Mouse (Mus musculus) limb, embryonic 11.5 days (tissue): ENCODE measurements around the gene Fam213a. TPM values are rescaled to one million over a fixed set of nuclear protein-coding genes. Genes with fewer than 3 reads are reported as not detected.
A peak's percentile ranks its signal among the peaks of the same experiment; 100 is the strongest.

Source experiments
- ATAC-seq: fragments of 200-750 bp; cut with Nextera tagmentation; 2 replicates; pipeline ENCODE4 v1.8.0; 2017; ENCODE audit warnings: low read depth; ENCODE audit not compliant: insufficient number of reproducible peaks, low FRiP score, low TSS enrichment
- DNase-seq: peaks from one replicate; pipeline ENCODE4 v3.0.0-alpha.2; 2015; ENCODE audit warnings: low spot score
- H3K27ac ChIP-seq: fragments of 300-500 bp; sonication (generic); replicated peaks from 2 replicates; pipeline ENCODE4 v1.5.1; 2014; ENCODE audit warnings: low read depth, mild to moderate bottlenecking, low read length
- H3K27me3 ChIP-seq: fragments of 300-500 bp; sonication (generic); 2 replicates; pipeline ENCODE4 v1.6.1; 2014; ENCODE audit warnings: mild to moderate bottlenecking, low read length, mixed read lengths; ENCODE audit not compliant: control insufficient read depth, insufficient read depth
- H3K36me3 ChIP-seq: fragments of 300-500 bp; sonication (generic); 2 replicates; pipeline ENCODE4 v1.6.1; 2014; ENCODE audit warnings: mild to moderate bottlenecking, low read length, moderate library complexity, mixed read lengths; ENCODE audit not compliant: control insufficient read depth, insufficient read depth
- H3K4me1 ChIP-seq: fragments of 300-500 bp; sonication (generic); 2 replicates; pipeline ENCODE4 v1.6.1; 2014; ENCODE audit warnings: low read length, mixed read lengths; ENCODE audit not compliant: control insufficient read depth, insufficient read depth
- H3K4me2 ChIP-seq: fragments of 300-500 bp; sonication (generic); 2 replicates; pipeline ENCODE4 v1.6.1; 2014; ENCODE audit warnings: low read depth, mild to moderate bottlenecking, moderate library complexity; ENCODE audit not compliant: severe bottlenecking
- H3K4me3 ChIP-seq: fragments of 300-500 bp; sonication (generic); 2 replicates; pipeline ENCODE4 v1.5.1; 2014; ENCODE audit warnings: low read depth, low read length
- H3K9ac ChIP-seq: fragments of 300-500 bp; sonication (generic); 2 replicates; pipeline ENCODE4 v1.6.1; 2014; ENCODE audit warnings: mild to moderate bottlenecking, low read length
- H3K9me3 ChIP-seq: fragments of 300-500 bp; sonication (generic); 2 replicates; pipeline ENCODE4 v1.6.1; 2016; ENCODE audit warnings: low read length; ENCODE audit not compliant: control insufficient read depth
- WGBS: fragments of 180-500 bp; shearing (Covaris S2); extraction: QIAGEN DNeasy Blood & Tissue Kit; methylation state at CpG from one replicate; pipeline ENCODE4 v1.1.7; 2014; 5-methylcytosine and 5-hydroxymethylcytosine counted together
- polyA plus RNA-seq: library from polyadenylated mRNA; unstranded; fragments of >200 nt; fragmentation: Nextera tagmentation; extraction: Ambion mirVana; gene quantifications from 2 replicates; pipeline ENCODE4 v1.2.1, GENCODE M21; 2014

Gene Fam213a
- polyA plus RNA-seq, 1 experiment from 2014 or later: 38.1 TPM

DNA sequence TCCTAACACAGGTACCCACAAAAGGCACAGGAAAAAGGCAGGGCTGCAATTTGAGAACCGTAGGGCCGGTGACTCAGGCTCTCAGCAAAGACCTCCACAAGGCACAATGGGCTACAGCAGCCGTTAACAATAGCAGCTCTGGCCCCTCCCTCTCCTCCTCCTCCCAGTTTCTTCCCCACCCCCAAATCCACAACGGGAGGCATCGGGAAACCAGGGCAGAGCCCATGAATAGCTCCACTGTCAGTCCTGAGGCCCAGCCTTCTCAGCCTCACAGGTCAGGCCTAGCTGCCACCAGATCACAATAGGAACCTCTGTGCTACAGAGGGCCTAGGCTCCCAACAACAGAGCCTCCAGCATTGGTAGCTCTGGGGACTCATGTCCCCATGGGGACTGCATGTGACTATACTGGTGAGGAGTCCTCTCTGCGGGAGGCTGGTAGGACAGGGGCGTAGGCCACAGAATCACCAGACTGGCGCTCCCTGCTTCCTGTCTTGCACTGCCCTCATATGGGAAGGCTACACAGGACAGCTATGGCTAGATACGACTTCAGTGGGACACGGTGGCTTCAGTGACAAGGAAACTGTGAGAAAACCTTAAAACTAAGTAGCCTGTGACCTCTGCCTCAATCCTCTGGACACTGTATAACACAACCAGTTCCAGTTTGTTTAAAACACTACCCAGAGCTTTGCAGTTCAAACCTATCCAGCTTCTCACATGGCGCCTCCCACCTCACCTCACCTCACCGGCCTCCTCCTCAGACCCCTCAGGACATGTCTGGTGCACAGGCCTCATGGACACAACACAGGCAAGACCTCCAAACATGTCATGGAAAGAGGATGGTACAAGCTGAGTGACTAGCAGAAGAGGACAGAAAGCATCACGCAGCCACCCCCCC lies 57.1 kb downstream of the Fam213a start:
- no peaks in the 10 kb centered on the region for H3K9me3 ChIP-seq
- WGBS: 36% methylated on average over 13 of the region's 13 CpGs
- no peaks in the 10 kb centered on the region for H3K27me3 ChIP-seq
- no peaks in the 10 kb centered on the region for H3K36me3 ChIP-seq
- H3K9ac ChIP-seq: peak overlapping the region; percentile 0; the same call in 1 of the 2 replicates
- H3K4me1 ChIP-seq: peaks cover 56% of the 10 kb centered on the region
- H3K4me2 ChIP-seq: peak overlapping the region; percentile 11; the same call in 1 of the 2 replicates
- H3K27ac ChIP-seq: peak overlapping the region; percentile 86
- no peak overlapping the region for H3K4me3 ChIP-seq
- DNase-seq: peak; percentile 74
- ATAC-seq: peak; percentile 80

DNA sequence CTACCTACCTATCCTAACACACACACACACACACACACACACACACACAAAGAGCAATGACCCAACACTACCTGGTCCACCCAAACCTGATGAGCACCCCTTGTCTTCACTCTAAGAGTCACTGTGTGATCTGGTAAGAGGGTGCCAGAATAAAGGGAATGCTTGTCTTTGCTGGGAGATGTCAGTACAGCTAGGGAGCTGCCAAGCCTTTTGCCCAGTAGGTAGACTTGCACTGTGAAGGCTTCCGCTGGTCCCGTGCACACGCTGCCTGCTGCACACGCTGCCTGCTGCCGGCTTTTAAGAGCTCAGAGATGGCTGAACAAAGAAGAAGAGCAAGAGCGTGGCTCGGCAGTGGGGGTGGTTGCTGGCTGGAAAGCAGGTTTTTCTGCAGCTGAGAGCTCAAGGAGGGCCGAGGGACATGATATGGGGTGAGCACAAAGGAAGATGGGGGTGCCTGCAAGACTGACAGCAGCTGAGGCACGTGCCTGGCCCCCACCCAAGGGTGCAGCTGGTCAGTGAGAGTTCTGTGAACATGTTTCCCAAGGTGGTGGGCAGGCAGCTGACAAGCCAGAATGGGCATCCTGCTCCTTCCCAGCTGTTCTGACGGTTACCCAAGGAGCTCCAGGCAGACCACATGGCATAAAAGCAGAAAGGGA lies 57.9 kb downstream of the Fam213a start:
- H3K9me3 ChIP-seq: no peaks in the 10 kb centered on the region
- peaks cover 56% of the 10 kb centered on the region for H3K4me1 ChIP-seq
- no peak; the same call in 1 of the 2 replicates for ATAC-seq
- WGBS: 34% methylated on average over 10 of the region's 10 CpGs
- DNase-seq: no peak
- H3K36me3 ChIP-seq: no peaks in the 10 kb centered on the region
- peak overlapping the region; percentile 0; the same call in 1 of the 2 replicates for H3K9ac ChIP-seq
- H3K27me3 ChIP-seq: no peaks in the 10 kb centered on the region
- H3K4me3 ChIP-seq: no peak overlapping the region
- H3K4me2 ChIP-seq: peak overlapping the region; percentile 11; the same call in 1 of the 2 replicates
- H3K27ac ChIP-seq: peak overlapping the region; percentile 86

DNA sequence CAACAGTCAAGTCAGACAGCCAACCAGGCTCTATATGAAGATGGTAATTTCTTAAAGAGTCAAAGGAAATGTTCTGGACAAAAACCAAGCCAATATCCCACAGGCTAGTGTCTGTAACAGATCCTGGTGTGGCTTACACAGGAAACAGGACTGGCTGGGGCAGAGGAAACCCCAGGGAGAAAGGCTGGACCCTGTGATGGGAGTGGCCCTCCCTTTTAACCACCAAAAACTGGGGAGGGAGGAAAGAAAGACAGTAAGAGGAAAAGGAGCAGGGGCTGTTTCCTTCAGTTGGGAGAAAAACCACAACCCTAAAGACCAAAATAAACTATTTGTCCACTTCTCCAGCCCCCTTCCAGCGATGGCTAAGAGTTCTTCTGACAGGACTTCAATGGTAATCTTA lies 58.4 kb downstream of the Fam213a start:
- no peaks in the 10 kb centered on the region for H3K36me3 ChIP-seq

DNA sequence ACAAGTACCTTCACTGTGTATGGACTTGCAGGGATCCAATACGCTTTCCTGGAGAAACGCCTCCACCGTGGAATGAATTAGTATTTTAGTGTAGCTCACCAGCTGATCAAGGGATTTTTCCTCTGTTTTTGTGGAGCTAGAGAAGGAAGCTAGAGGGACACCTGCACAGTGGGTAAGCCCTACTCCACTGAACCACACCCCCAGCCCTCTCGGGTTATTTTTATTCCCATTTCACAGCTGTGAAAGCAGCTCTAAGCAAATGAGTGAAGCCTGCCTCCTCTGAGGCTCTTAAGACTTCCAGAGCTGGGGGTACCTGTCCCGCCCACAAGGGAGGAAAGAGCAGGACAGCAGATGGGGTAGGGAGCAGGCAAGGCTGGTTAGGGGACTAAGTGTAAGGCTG lies 60.2 kb downstream of the Fam213a start:
- H3K27me3 ChIP-seq: no peaks in the 10 kb centered on the region
- H3K9me3 ChIP-seq: no peaks in the 10 kb centered on the region
- H3K27ac ChIP-seq: no peak overlapping the region
- WGBS: 39% methylated on average over 5 of the region's 5 CpGs
- ATAC-seq: no peak
- peaks cover 48% of the 10 kb centered on the region for H3K4me1 ChIP-seq
- no peak overlapping the region for H3K9ac ChIP-seq
- no peak overlapping the region for H3K4me3 ChIP-seq
- H3K36me3 ChIP-seq: no peaks in the 10 kb centered on the region
- DNase-seq: no peak
- no peak overlapping the region for H3K4me2 ChIP-seq

More for the DNA sequence above, 58.4 kb downstream of the Fam213a start:
- H3K9me3 ChIP-seq: no peaks in the 10 kb centered on the region
- no peak overlapping the region for H3K27ac ChIP-seq
- 60% methylated on average over 1 of the region's 1 CpGs for WGBS
- no peak overlapping the region for H3K4me3 ChIP-seq
- no peak overlapping the region for H3K9ac ChIP-seq
- H3K4me1 ChIP-seq: peaks cover 54% of the 10 kb centered on the region
- DNase-seq: no peak
- no peak overlapping the region for H3K4me2 ChIP-seq
- no peak for ATAC-seq
- no peaks in the 10 kb centered on the region for H3K27me3 ChIP-seq

DNA sequence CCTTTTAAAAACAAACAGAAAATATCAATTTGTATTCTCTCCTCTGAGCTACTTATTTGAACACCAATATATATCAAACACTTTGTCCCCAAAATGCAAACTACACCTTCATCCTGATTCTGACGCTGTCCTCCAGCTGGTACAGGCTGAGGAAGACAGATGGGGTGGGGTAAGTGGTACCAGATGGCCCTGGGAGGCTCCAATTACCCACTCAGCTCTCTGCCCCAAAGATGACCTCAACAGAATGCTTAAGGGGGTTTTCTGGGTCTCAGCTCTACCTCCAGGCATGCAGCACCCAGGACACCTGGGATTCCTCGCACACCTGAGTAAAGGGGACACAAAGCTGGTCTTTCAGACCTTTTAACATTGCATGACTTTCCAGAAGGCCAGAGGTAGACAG lies 60.9 kb downstream of the Fam213a start:
- Histone ChIP-seq H3K4me3 (no peak overlapping the region), H3K36me3 (no peaks in the 10 kb centered on the region), H3K4me1 (peaks cover 41% of the 10 kb centered on the region), H3K4me2 (no peak overlapping the region), H3K9me3 (no peaks in the 10 kb centered on the region), H3K27me3 (no peaks in the 10 kb centered on the region), H3K27ac (no peak overlapping the region), H3K9ac (no peak overlapping the region)
- 0 out of 2 replicates have a peak, but pooled peaks have one; percentile 35 for ATAC-seq
- 17% methylated on average over 2 of the region's 2 CpGs for WGBS
- DNase-seq: peak; percentile 74

DNA sequence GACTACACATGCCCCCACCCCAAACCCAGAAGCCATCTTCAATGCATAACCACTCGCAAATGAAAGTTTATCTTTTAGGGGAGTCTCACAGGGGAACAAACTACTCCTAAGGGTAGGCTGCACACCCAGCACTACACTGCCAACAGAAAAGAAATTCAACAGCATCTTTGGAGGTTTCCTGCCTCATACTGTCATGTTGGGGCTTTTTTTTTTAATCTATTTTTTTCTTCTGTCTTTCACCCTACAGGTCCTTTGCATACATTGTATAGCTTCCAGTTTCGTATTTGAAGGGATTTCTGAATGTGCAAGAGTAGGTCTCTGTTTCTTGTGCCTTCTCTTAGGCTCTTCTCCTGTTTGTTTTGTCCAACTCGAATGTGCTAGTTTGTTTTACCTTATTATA lies 61.3 kb downstream of the Fam213a start:
- ATAC-seq: no peak
- H3K9me3 ChIP-seq: no peaks in the 10 kb centered on the region
- H3K4me3 ChIP-seq: no peak overlapping the region
- H3K27ac ChIP-seq: no peak overlapping the region
- no peaks in the 10 kb centered on the region for H3K27me3 ChIP-seq
- H3K9ac ChIP-seq: no peak overlapping the region
- no peak for DNase-seq
- peaks cover 41% of the 10 kb centered on the region for H3K4me1 ChIP-seq
- no peak overlapping the region for H3K4me2 ChIP-seq
- 58% methylated on average over 3 of the region's 3 CpGs for WGBS
- no peaks in the 10 kb centered on the region for H3K36me3 ChIP-seq

DNA sequence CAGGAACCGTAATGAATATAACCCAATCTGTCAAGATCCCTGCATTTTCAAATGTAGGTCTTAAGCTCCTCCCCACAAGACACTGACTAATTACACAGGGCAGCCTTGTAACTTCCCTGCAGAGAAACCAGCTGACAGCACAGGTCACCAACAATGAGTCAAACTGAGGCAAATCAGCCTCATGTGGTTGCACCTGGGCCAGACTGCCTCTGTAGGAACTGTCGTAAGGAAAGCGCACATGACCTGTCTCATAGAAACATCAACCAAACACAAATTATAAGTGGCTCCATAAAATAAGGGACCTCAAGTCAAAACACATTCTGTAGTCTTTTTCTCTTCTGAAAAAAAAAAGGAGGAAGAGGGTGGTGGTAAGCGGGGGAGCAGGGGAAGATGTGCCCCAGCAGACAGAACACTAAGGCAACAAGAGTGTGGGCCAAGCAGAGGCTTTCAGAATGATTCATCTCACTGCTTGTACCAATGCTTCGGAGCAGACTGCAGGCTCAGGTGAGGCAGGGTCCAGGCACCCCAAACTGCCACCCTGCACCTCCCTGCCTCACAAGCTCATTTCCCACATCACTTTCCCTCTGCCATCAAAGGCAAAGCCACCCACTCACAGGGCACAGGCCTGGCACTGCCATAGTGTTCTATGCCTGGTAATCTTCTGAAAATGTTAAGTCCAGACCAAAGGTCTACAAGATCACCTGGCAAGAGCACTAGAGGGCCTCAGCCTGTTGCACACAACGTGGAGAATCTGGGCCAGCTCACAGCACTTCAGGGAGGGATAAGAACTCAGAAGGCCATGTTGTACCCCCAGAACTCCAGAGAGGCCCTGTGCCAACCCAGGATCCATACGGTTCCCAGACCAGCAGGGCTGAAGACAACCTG lies 63.6 kb downstream of the Fam213a start:
- Histone ChIP-seq H3K9ac (no peak overlapping the region), H3K27ac (no peak overlapping the region), H3K4me2 (no peak overlapping the region), H3K4me1 (peaks cover 18% of the 10 kb centered on the region), H3K9me3 (no peaks in the 10 kb centered on the region), H3K27me3 (no peaks in the 10 kb centered on the region), H3K36me3 (no peaks in the 10 kb centered on the region), H3K4me3 (no peak overlapping the region)
- ATAC-seq (no peak), DNase-seq (no peak)
- WGBS: 79% methylated on average over 7 of the region's 7 CpGs

DNA sequence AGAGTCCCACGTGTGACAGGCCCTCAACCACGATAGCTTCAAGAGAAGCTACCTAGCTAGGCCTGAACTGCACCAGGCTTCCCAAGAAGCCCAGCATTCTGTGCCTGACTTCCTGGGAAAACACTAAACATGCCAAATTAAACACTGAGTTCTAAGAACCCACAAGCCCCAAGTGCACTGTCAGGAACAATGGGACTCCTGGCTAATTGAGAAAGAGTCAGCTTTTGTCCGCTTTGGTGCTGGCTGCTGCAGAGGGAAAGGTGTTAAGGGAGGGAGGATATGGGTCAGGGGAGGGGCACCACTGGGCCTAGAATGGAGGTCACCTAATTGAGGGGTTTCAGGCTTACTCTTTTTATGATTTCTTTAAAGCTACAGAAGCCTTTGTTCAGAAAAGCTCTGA lies 64.5 kb downstream of the Fam213a start:
- no peaks in the 10 kb centered on the region for H3K36me3 ChIP-seq
- no peak for DNase-seq
- ATAC-seq: no peak
- no peak overlapping the region for H3K27ac ChIP-seq
- no peak overlapping the region for H3K4me3 ChIP-seq
- H3K4me2 ChIP-seq: no peak overlapping the region
- WGBS: 59% methylated on average over 3 of the region's 3 CpGs
- H3K9me3 ChIP-seq: no peaks in the 10 kb centered on the region
- peaks cover 16% of the 10 kb centered on the region for H3K4me1 ChIP-seq
- no peaks in the 10 kb centered on the region for H3K27me3 ChIP-seq
- H3K9ac ChIP-seq: no peak overlapping the region
